Mouse (Mus musculus) urinary bladder, postnatal 14 days (tissue): ENCODE measurements around the gene Ablim2.

Experiments
- DNase-seq: peaks from one replicate; pipeline ENCODE4 v3.0.0; 2021; ENCODE audit warnings: low spot score

The Ablim2 gene

DNA sequence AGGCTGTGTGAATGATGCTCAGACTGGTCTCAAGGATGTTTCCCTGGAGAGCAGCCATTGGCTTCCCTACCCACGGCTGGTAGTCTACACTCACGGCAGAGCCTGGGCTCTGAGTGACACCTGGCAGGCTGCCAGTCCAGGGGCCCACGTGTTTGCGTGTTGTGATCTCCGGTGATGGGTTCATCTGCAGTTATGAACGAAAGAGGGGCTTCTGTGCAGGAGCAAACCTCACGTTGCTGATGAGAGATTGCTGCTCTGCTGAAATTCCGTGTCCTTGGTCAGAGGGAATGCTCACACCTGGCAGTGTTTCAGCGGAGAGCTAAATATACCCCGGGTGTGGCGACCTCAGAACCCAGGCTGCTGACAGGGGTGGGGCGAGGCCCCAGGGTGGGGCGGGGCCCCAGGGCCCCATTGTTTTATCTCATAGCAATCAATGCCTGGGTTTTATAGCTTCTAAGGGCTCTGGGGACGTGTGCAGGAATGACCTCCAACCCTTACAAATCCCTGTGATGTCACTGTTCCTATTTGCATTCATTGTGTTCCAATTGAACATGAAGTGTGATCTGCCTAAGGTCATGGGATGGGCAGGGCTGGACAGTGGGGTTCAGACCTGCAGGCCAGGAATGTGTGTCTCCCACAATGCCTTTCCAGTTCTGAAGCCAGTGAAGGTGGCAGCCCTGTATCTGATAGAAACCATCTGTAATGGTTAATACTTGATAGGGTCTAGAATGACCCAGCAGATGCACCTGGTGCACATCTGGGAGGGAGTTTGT lies 13.4 kb downstream of the Ablim2 start:
- DNase-seq = no peak

DNA sequence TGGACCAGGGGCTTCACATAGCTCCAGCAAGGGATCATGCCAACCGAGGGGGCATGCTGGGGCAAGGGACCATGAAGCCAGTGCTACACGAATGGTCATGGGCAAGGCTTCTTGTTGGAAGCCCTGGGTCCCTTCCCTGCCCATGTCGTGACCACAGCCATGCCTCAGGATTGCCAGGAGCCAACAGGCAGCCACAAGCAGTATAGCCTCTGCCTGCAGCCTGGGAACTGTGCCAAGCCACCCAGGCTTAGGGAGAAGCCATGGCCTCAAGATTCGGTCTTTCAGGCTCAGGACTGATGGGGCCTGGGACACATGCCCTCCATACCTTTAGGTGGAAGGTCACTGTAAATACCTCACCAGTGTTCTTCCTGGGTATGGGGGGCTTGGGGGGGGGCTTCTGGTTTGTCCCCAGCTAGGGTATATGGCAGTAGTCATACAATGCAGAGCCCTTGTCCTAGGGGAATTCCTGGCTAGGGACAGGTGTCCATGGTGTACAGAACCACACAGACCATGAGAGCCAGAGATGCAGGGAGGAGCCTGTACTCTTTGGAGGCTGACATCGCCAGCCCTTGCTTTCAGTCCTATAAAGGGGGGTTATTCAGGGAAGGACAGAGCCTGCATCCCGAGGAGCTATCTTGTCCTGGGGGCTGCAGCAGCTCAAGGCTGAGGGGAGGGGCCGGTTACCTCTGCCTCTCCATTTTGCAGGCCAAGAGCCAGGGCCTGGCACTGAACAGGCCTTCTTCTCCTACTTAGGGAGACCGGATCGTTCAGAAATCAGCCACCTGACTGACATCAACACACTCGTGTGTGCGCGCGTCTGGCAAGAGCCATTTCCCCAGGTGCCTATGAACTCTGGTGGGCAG lies 15.8 kb downstream of the Ablim2 start:
- DNase-seq = peak; percentile 16

DNA sequence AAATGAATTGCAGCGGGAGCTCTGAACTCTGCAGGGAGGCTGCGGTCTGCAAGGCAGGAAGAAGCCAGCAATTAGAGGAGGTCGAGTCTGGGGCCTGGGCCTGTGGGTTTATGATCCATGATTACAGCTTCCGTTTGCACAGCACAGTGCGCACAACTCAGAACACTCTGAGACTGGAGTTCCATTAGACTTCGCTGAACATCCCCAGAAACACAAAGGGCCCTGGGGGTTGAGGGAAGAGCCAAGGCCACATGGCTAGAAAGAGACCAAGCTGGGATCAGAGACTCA lies 16.4 kb downstream of the Ablim2 start:
- DNase-seq = no peak

DNA sequence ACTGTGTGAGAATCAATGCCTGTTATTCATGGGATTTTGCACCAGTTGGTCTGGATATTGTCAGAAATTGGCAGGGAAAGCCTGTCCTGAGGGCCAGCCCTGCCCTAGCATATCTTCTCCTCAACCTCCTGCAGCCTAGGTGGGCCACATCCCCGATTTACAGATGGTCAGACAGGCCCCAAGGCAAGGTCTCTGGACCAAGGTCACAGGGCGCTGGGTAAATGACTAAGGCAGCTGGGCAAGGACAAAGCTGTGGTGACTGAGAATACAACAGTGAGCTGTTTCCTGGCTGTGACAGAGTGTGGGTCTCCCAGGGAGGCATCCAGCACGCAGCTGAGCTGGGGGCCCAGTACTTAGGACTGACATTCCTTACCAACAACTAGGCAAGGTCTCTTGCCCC lies 23.4 kb downstream of the Ablim2 start:
- DNase-seq = no peak

DNA sequence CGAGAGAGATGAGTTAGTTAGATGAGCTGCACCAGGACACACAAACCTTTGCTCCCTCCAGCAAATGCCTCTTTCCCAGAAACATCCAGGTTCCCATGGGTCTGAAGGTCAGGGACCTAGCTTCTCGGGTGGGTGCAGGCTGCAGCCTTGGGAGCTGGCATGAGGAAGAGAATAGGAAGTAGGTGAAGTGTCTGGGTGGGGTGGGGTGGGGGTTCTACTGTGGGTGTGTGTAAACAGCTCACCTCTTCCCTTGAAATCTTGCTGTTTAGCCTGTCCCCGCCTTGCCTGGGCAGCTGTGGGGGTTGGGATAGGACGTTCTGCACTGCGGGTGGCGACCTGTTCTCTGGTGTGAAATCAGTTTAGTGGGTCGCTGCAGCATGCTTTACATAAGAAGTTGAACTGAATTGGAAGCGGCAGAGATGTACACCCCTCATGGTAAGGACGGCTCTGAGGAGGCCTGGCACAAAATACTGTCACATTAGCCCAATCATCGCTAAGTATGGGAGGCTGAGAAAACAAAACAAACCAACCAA lies 25.0 kb downstream of the Ablim2 start:
- DNase-seq = no peak

DNA sequence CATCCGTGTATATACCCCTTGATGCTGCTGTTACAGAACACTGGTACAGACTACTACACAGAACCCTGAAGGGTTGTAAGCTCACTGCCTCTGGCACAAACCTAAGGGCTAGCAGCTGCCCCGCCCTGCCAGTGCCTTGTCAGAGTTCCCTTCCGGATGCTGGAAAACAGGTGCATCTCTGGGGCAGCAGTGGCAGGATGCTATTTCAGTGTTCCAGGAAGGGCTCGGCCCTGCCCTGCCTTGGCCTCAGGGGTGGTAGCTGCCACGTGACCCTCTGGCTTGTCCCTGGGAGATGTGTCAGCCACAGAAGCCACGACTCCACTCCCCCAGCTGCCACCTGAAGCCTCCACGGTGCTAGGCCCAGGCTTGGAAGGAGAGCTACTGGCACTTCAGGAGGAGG lies 28.2 kb downstream of the Ablim2 start:
- no peak for DNase-seq

DNA sequence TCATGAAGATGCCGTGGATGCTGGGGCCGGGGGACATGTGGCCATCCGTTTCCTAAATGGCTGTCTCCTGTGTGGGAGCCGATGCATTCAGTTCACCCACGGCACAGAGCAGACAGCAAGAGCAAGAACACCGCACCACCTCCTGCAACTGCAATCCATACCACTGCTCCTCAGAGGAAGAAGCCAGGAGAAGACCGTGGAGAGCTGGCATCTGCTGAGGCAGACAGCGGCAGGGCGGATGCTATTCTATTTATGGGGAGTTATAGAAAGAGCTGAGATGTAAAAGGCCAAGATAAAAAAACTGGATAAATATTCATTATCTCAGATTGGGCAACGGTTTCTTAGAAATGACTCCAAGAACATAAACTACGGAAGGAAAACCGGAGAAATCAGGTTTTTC lies 30.2 kb downstream of the Ablim2 start:
- no peak for DNase-seq

DNA sequence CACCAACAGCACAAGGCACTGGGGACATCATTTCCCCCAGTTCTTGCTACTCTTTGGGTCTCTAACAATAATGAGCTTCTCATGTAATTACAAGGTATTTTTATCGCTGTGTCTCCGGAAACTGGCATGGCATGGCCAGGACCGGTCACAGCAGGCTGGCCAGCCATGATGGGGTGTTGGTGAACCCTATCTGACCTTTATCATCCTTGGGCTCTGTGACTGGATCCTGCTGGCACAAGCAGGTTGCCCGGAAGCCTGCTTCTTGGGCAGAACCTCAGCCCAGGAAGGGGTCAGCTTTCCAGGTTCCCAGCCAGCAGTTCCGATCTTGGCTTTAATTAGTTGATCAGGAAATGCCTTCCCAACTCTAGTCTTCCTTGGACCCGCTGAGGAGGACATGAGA lies 31.0 kb downstream of the Ablim2 start:
- DNase-seq = no peak

DNA sequence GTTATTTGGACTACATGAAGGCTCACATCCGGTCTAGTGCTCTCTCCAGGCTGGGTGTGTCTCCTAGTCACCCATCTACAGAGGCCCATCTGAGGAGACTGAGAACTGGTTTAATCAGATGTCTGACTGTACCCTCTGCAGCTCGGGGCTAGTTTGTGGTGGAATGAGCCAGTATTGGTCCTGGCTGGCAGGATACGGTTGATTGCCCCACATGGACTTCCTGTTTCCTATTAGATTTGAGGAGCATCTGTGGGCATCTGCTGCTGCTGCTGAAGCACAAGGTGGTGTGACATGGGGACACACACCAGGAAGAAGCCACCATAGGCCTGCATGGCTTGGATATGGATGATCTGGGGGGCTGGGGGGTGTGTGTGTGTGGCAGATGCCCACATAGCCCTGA lies 32.0 kb downstream of the Ablim2 start:
- DNase-seq = no peak

DNA sequence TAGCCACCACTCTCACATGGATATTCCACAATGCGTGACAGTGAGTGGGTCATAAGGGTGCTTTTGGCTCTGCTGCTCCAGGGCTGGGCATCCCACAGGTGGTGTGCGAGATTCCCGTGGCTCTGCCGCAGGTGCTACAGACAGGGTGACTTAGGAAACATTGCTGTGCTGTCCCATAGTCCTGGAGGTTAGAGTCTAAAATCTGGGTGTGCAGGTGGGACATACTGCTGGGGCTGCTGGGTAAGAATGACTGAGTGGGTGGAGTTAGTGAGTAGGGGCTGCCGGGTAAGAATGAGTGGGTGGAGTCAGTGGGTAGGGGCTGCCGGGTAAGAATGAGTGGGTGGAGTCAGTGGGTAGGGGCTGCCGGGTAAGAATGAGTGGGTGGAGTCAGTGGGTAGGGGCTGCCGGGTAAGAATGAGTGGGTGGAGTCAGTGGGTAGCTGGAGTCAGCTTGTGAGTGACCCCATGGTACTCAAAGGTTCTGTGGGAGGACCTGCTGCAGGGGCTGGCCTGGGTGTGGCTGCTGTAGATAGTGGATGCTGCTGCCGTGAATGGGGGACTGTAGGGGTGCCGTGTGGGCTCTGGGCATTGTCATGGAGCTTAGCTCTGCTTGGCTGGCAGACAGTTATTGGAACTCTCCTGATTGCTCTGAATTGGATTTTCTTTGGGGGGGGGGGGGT lies 32.8 kb downstream of the Ablim2 start:
- no peak for DNase-seq

DNA sequence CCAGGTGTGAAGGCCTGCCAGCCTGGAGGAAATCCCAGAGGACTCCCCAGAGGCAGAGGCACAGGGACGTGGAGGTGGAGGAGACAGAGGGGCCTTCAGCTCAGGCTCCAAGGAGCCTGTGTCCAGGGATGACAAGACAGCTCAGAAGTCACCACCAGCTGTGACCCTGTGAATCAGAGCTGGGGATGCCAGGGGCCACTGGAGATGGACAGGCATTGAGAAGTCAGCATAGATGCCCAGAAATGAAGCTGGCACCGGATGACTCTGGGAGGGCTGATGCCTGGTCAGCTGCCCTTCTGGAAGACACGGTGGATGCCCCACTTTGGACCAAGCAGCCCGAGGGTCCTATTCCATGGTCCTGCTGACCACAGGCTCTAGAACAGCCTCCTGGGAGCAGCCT lies 36.3 kb downstream of the Ablim2 start:
- DNase-seq = no peak

DNA sequence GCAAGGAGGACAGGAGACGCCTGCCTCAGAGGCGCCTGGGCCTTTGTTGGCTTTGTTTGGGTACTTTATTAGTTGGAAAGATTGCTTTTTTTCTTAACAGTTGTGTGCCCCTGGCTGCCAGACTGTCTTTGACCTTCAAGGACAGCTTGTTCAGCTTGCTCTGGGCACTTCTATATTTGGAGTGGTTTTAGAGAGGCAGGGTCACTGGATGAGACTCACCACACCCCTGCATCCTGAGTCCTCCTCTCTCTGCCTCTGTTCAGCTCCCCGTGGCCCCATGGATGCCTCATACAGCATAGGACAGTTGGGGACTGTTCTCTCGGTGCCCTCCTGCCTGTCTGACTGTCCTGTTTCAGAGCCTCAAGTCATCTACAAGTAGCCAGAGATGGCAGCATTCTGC lies 37.3 kb downstream of the Ablim2 start:
- DNase-seq = no peak

DNA sequence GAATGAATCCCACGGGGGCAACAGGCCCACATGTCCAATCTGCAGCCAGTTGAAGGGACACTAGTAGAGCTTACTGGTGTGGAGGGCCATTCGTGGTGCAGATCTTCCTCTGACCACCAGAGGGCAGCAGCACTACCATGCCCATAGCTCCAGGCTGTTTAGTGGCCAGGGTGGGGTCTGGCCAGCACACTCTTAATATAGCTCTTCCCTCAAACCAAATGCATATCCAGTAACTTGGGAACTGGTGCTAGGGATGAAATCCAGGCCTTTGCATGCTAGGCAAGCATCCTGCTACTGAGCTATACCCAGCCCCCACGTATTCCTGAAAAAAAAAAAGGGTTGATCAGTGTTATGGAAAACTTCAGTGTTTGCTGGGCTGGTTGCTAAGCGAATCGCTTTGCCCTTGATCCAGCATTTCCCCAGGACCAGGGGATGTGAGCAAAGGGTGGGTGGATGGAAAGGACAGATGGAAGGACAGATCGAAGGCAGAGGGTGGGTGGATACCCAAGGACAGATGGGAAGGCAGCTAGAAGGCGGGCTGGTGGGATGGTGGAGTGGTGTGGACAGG lies 37.9 kb downstream of the Ablim2 start:
- DNase-seq = peak; percentile 52

DNA sequence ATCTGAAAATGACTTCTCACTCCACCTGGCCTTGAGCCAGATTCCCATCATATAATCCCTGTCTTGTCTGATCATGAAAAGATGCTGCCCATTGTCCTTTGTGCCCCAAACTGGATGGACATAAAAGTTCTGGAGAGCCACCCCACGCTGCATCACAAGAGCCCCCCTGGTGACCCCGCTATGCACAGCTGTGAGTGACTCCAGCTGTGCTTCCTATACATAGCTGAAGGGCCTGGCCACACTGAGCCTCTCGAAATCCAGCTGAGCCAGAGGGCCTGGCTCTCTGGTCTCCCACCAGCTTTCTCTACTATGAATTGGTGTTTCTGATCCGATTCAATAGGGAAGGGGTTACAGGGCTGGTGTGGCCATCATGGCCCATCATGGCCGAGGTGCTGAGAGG lies 38.5 kb downstream of the Ablim2 start:
- DNase-seq = no peak

DNA sequence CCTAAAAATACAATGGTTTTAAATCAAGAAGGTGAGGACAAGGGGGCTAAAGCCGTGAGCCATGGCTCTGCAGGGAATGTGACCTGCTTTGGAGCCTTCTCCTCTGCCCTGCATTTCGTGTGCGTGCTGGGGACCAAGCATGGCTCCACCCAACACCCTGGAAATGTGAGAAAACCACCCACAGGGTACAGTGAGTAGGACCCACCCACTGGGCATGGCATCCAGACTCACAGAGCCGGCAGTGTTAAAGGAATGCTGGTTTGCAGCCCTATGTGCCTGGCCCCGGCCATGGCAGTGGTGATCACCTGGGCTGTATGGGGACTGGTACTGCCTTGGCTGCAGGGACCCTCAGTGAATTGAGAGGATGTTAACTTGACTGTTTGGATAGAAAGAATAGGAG lies 41.4 kb downstream of the Ablim2 start:
- no peak for DNase-seq

DNA sequence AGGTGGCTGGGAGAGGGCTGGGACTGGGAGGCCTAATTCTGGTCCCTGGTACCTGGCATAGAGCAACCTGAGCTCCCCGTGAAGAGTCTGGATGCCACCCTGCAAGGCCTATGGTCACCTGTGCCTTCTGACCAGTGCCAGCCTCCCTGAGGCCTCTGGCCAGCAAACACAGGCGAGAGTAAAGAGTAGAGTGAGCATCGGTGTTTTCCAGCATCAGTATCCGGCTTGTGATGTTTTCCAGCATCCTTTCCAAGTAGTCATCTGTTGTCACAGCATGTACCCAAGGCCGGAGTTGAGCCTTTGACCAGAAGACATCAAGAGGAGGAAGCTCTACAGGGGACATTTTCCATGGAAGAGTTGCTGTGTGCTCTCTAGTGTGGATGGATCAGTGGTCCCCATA lies 45.7 kb downstream of the Ablim2 start:
- DNase-seq = no peak

DNA sequence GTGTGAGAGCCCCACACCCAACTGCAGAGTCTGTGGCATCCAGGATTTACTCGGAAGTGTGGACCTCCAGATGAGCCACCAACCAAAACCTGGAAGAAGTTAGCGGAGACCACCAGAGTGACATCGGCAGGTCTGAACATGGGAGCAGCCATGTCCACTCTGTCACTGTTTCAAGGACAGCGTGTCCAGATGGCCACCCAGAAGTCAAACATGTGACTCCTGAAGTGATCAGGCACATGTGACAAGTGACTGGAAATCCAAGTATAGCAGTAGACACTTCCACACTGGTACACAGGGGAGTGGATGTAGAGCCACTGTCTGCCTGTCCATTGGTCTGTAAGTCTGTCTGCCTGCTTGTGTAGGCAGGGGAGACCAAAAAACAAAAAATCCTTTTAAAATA lies 47.0 kb downstream of the Ablim2 start:
- DNase-seq = no peak

DNA sequence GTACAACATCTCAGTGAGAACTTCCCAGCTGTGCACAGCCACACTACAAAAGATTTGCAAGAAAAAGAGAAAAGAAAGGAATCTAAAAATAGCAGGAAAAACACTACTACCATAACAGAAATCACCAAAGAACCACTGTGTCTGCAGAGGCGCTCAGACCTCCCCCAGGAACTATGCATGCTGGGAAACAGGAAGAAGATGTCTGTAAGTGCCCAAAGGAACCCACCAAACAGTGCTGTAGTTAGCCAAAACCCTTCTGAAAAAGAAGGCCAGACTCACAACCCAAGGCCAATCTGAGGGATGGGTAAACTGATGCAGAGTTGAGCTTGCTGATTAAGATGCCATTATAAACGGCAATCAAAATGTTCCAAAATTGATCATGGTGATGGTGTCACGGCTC lies 47.5 kb downstream of the Ablim2 start:
- DNase-seq = no peak

DNA sequence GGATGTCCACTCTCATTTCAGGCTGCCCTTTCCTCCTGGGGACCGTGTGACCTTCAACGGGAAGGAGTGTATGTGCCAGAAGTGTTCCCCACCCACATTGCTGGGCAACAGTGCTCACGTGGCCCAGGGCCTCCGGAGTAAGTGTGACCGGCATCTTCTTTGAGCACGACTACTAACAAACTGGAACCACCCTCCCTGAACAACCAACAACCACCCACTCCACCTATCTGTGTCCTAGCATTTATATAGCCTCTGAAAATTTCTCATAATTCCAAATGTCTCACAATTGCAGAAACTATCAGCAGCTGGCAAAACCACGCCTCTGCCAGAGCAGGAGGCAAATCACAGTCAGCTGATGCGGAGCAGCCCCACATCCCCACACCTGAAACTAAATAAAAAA lies 49.3 kb downstream of the Ablim2 start:
- no peak for DNase-seq

DNA sequence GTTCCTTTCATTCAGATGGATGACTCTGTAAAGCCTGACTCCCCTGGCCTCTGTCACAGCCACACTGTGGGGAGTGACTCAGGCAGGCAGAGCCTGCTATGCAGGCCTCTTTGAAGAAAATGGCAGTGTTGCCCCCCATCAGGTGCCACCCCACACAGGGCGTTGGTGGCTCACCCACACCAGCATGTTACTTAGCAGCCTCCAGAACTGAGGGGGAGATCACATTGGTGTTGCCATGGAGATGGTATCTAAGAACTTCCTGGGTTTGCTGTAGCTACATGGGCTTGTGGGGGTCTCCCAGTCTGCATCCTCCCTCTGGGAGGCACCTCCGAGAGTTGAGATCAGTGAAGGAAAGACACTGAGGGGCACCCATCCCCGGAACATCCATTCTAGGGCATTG lies 52.8 kb downstream of the Ablim2 start:
- DNase-seq = no peak

DNA sequence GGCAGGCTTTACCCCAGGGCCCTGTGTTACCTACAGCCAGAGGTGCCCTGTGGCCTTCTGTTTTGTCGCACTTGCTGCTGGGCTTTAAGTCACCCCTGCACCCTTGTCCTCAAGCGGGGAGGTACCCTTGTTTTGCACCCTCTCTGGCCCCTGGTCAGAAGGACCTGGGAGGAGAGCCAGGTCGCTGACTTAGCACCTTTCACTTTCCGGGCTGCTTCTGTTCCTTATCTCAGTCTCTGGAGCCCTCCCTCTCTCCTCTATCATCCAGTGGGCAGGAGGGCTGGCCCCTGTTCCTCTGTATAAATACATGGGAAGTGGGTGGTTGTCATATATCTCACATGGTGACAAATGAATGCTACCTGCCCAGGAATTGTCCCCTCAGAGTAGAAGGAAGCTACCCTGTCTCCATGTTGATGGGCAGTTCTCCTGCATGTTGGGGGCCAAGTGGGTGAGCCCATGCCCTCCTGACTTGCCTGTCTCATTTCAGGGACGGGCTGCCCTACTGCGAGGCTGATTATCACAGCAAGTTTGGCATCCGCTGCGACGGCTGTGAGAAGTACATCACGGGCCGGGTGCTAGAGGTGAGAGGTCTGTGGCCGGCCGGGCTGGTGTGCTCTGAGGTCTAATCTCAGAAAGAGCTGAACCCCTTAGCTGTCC lies 54.1 kb downstream of the Ablim2 start:
- no peak for DNase-seq

DNA sequence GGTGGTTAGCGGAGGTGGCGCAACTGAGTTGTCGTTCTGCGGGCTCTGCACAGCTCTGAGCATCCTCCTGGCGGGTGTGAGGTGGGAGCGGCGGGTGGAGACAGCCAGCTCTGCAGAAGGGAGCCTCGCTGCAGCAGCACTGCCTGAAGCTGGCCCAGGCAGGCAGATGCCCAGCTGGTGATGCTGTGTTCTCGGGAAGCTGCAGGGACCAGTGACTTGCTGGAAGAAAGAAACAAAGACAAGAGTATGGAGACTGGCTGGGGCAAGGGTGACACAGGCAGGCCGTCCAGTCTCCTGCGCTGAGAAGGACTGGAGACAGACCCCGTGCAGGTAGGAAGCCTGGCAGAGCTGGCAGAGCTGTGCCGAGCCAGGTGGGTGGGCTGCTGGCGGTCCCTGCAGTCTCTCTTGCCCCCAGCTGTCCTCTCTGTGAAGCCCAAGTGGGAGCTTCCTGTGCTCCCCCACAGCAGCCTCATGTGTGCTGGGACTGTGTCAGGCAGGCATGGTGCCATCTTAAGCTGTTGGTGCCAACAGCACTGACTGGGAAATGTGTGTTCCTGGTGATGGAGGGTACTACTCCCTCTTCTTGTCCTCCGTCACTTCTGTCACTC lies 56.8 kb downstream of the Ablim2 start:
- no peak for DNase-seq
